Mouse (Mus musculus) spleen, postnatal 10 days (tissue): ENCODE data around the gene Parn.
"Not testable (repeated sequence)": the region's sequence is repeated elsewhere in the genome, so short reads cannot be mapped to it uniquely, and the experiment has no call there.

Experiments used
- DNase-seq, 2 experiments: peaks; one replicate each; pipeline ENCODE4 v3.0.0; 2021 to 2022; ENCODE audit warnings: low spot score in 2 of 2

The Parn gene

DNA sequence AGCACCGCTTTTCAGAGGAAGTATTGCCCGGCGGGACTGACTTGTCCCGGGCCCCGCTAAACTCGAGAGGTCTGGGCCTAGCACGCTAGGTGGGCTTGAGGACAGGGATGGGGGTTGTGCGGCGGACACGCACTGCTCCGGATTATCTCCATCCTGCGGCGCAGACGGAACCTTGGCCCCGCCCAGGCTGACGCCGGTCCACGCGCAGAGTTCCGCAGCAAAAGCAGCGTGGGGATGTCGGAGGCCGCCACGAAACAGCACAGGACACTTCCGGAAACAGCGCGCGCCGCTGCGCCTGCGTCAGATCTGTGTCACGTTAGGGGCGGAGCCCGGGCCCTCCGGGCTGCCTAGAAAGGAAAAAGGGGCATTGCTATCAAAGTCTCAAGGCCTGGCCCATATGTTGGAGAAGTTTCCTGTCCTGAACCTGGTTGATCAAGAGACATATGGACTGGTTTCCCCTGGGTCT, at the start of gene Parn:
TSS of gene Parn (minus strand) at position 293 of the 466 bp plus-strand sequence.
- DNase-seq, result peak; percentile 86 to 94

DNA sequence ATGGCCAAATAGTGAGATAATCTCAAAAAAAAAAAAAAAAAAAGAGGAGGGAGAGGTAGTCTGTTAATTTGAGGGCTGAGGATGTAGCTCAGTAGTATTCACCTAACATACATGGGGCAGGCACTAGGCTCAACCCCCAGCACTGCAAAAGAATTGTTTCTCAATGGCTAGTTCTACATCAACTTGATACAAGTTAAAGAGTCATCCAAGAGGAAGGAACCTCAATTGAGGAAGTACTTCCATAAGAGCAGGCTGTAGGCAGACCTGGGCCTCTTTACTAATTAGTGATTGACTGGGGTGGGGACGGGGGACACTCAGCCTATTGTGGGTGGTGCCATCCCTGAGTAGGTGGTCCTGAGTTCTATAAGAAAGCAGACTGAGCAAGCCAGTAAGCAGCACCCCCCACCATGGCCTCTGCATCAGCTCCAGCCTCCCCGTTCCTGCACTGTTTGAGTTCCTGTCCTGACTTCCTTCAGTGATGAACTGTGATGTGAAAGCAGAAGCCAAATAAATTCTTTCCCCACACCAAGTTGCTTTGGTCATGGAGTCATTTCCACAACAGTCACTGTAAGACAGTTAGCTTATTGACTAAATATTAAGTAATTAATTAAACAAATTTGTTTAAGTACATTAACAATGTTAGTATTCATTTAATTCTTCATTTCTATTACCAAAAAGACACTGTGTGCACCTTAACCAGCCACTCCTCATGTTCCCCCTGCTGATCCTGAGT, 49.0 kb upstream of the Parn start:
- DNase-seq, result no peak

DNA sequence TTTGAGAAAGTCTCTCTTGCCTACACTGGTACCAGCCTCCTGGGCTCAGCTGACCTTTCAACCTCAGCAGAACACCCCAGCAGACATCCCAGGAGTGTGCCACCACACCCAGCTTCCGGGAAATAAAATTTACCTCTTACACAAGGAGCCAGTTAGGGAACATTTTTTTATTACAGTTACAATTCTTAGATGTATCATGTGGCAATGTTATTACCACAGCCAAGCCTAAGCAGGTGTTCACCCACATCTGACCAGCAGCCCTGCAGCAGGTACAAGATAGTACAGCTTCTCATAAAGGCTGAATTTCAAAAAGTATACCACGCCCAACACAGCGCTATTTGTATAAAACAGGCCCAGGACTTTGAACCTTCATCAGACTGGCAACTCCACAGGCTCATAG, 46.9 kb upstream of the Parn start:
- DNase-seq, result no peak

DNA sequence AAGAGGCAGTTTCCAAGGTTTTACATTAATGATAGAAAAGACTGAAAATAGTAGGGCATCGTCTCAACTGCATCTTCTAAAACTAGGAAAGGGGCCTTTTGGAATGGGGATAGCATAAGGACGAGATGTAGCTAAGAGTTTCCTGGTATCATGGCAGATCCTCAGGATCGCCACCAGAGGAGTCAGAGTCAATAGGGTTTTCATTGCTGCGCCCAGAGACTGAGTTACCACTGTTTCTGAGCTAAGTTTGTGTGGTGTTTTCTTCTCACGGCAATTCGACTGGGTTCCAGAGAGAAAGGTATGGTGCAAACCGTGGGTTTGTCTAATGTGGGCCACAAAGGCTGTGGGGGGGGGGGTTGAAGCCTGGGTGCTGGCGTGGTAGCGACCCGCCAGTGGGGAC, 36.7 kb upstream of the Parn start:
- DNase-seq, result no peak

DNA sequence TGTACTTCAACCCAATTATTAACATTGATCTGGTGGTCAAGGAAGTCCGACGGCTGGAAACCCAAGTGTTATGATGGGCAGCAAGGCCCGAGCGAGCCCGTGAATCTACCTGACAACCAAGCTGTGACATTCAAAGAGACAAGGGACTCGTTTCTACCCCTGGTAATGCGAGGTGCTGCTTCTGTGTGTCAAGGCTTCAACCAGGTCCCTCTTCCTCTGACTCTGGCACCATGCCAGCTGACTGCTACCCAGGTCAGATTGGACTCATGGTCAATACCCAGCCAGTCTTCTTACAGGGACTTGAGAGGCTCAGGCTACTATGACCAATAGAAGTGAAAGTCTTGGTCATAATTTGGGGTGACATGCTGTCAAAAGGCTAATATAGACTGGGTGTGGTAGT, 34.2 kb upstream of the Parn start:
- DNase-seq, result no peak

DNA sequence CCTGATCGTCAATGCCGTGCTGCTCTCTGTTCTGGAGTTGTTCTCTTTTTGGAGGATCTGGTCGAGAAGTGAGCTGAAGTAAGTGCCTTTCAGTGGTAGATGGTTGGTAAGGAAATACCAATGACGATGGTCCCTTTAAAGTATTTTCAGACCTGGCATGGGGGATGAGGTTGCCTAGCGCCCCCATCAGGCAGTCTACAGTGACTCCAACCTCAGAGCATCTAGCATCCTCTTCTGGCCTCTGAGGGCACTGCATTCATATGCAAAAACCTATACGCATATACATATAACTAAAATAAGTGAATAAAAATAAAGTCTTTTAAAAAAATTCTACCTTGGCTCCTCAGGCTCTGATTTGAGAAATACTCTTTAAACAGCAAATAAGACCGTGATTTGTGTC, 31.0 kb upstream of the Parn start:
- DNase-seq, result no peak

DNA sequence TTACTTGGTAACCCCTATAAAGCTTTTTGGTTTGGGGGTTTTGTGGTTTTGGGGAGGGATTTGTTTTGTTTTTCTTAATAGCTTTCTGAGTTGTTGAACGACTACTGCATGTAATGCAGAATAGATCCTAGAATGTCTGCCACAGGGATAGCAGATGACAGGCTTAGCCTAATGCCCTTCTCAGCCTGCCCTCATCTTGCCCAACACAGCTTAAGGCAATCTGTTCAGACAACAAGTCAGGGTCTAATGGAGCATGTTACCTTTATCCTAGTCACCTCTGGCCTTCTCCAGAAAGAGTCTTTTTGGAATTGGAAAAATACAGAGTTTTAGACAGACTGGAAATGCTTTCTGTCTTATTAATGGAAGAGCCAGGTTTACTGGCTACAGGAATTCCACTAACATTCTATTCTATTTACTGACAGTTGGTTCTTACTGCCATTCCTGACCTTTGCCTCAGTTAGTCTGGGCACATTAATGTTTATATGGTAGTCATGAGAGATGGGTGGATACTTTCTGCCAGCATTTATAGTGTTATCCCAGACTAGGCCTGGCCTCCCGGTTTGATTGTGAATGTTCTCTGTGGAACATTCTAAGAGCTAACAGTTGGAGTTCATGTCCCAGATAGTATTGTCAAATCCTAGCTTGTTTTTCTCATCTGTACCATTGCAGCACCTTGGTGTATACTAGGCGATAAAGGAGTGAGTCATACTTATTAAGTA, 10.8 kb upstream of the Parn start:
- DNase-seq, result no peak

DNA sequence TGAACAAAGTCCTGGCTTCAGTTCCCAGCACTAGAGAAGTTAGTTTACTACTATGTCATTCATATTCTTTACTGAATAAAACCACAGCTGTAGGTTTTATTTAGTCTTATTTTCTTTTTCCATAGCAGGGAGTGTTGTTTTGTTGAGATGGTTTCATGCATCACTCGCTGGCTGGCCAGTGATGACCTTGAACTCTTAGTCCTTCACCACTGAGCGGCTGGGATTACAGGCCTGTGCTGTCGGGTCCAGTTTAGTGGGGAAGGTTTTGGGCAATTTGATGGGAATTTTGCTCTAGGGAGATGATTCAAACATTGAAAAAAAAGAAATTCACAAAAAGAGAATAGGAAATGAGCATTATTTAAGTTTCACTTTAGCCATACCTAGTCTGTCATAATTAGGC, 6.5 kb upstream of the Parn start:
- no peak for DNase-seq

DNA sequence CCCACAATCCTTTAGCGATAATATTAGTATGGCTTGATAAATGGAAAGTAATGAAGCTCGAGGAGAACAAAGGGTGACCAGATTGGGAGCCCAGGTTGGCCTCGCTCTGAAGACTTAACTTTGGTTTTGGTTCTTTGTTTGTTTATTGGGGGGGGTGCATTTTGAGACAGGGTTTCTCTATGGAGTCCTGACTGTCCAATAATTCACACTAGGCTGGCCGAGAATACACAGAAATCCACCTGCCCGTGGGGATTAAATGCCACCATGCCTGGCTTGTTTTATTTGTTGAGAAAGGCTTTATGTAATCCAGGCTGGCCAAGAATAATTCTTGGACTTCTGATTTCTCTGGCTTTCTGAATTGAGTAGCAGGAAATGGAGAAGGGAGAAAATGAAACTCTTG, 5.1 kb upstream of the Parn start:
- no peak for DNase-seq

DNA sequence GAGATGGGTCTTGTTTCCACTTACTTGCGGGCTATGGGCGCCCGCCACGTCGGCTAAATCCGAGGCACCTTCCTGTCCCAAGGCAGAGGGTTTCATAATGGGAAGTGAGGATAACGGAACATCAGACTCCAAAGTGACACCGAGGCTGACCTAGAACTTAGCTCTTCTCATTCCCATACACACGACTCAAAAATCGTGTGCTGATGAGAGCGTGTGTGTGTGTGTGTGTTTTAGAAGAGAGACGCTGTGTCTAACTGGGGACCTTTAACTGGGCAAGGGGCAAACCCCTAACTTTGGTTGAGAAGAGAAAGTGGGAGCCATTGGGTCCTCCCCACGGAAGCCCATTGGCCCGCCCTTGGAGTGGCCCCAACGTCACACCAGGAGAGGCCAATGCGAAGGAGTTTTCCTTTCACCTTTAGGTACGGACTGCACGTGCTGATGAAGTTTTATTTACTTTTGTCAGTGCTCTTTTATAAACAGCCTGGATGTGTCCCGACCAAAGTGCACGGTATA, 4.5 kb upstream of the Parn start:
- DNase-seq, result peak; percentile 45 to 78

DNA sequence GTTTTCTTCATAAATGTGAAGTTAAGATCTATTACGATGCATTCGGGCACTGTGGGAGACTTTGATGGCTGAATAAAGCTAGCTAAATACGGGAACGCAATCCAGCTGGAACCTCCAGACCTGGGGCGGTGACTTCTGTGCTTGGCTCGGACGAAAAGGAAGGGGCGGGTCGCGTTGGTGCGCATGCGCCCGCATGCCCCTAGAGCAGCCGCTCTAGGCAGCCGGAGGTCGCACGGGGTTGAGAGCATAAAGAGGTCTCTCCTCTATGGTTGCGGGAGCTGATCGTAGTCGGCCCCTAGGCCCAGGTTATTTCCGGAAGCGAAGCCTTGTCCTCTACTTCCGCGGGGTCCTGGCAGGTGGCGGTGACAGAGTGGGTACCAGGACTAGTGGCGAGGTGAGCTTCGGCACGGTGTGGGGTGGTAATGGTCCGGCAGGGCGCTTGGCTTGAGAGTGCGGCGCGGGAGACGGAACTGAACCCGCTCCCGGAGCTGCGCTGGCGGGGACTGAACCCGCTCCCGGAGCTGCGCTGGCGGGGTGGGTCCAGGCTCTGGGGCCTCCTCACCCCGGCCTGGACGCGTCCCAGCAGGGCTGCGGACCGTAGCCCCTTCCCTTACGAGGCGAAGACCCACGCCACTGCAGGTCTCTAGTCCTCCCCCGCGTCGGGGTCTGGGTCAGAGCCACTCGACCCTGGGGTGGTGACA, 3.9 kb upstream of the Parn start, which contains the start of the genes Bfar and 3110001I22Rik:
TSS of gene Bfar (plus strand) at position 174 of the 701 bp plus-strand sequence.
TSS of gene 3110001I22Rik (plus strand) at position 245 of the 701 bp plus-strand sequence.
- peak; percentile 77 to 91 for DNase-seq

DNA sequence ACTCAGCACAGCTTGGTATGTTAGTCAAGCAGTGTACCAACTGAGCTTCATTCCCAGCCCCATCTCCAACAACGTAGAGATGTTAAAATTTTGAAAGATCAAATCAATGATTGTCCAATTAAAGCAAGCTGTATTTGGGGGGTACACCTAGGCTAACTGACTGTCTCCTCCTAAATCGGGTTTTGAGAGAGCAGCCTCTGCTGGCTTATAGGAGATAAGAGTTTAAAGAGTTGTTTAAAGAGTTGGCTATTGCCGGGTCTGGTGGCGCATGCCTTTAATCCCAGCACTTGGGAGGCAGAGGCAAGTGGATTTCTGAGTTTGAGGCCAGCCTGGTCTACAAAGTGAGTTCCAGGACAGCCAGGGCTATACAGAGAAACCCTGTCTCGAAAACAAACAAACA, 2.9 kb upstream of the Parn start:
- peak in 1 of 2 experiments; percentile 11 for DNase-seq

DNA sequence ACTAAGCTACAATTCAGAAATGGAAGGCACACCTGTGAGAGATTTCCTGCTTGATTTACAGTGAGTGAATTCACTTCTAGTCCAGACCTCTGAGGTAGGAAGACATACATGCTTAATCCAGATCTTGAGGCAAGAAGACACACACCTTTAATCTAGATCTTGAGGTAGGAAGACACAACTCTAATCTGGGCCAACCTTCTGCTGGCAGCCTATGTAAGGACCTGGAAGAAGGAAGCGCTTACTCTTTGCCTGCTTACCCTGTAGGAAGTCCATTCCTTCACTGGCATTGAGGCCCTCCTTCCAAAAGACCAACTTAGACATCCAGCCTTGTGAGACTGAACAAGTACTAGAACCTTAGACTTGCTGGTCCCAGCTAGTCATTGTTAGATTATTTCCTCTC, 1.3 kb upstream of the Parn start:
- DNase-seq, result no peak

DNA sequence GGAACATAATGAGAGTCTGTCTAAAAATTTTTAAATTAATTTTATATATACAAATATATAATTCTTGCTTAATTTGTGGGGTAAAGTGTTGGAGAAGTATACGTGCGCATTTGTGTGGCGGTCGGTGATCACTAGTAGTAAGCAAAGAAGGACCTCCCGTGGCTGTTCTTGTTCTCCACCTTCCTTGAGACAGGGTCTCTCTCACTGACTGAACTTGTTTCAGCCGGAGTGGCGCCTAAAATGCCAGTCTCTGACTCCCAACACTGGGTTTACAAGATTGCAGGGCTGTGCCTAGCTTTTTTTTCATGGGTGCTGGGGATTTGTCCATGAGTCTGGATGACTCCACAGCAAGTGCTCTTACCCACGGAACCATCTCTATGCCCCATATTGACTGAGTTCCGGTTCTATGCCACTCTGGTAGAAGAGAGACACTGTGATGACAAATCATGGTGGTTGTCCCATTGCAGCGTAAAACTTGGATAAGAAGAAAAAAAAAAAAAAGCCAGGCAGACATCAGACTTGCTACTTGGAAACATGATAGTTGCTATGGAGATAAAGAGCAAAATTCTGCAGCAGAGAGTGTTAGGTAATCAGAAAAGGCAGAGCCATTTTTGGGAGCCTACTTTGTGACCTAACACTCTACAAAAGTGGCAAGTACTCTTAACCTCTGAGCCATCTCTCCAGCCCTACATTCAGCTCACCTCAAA, 585 bp upstream of the Parn start:
- DNase-seq, result peak in 1 of 2 experiments; percentile 15

DNA sequence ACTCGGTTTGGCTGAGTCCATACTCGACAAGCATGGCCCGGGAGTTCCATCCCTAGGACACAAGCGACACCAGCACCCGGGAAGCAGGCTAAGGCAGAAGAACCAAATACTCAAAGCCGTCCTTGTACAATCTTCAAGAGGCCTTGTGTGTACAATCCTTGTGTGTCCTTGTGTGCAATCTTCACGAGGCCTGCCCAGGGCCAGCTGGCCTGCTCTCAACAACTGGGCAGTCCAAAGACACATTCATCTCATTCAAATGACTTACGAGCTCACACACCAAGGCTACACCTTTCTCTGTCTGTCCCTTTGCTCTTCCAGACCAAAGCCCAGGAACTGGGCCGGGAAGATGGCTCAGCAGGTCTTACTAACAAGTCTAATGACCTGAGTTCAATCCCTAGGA, 7.2 kb downstream of the Parn start:
- no peak for DNase-seq

DNA sequence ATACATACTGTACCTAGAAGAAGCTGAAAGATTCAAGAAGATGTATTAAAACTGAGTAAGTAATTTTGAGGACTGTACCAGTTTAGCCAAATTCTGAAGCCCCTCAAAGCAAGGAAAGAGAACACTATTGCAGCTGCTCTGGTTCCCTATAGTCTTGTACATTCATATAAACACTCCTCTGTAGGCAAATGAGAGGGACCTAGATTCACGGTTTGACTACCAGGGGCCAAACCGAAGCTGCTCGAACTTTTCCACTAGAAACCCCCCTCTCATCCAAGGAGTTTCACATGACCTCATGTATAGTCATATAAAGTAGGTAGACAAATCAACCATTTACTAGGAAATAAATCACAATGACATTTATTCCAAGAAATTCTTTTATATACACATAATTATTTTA, 9.1 kb downstream of the Parn start:
- no peak for DNase-seq

DNA sequence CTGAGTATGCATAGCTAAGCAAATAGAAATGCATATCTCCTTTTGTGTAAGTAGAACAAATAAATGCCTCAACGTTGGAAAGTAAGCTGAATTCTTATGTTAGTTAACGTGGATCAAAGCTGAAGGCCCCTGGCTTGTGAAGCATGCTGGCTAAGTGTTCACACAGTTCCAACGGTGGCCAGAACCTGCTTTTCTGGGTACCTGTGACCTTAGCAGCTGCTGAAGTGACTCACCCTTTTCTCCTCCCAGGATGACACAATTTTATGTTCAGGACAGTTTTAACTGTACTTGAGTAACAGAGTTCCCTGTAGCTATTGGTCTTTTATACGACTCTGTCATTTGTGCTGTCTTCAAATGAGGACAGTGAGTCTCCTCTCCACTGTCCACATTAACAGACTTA, 22.0 kb downstream of the Parn start:
- no peak for DNase-seq

DNA sequence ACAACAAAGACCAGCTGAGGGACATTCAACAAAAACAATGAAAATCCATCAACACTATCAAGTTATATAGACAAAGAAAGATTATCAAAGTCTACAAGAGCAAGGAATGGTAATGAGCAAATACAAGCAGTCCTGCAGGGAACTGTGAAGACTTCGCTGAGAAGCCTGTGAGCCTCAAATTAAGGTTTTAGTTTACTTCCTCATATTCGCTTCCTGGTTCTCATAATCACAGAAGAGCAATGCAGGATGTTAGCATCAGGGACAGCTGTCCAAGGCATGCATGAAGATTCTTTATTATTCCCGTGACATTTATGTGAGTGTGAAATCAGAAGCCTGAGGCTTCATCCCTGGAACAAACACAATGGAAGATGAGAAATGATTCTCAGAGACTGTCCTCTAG, 23.5 kb downstream of the Parn start:
- DNase-seq, result no peak

DNA sequence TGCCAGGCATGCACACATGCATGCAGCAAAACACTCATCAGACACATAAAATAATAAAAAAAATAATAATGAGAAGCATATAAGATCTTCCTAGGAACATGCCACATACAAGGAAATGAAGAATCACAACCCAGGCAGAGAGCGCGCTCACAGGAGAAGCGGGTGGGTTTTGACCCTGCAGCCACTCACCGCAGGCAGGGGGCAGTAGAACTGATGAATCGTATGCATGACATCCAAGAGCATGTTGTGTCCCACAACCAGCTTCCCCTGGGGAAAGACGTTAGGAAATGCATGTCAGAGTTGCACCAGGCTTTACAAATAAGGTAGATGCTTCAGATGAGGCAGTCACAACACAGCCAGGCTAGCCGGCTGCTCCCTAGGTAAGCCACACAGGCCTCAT, 27.9 kb downstream of the Parn start:
- DNase-seq, result peak in 1 of 2 experiments; percentile 43

DNA sequence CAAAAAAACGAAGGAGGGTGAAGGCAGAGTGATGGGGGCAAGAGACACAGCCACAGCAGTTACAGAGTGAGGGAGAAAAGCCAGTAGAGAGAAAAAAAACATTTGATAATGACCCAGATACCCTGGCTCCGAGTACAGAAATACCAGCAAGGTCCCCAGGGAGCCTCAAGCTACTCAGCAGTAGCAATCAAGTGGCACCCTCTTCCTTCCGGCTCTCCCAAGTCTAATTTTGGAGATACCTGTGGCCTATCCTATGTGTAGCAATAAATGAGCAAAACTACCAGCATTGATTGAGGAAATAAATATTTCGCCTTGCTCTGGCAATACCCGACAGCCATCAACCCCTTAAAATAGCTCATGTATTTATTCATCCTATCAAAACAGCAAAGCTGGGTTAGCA, 28.5 kb downstream of the Parn start:
- peak in 1 of 2 experiments; percentile 18 for DNase-seq

DNA sequence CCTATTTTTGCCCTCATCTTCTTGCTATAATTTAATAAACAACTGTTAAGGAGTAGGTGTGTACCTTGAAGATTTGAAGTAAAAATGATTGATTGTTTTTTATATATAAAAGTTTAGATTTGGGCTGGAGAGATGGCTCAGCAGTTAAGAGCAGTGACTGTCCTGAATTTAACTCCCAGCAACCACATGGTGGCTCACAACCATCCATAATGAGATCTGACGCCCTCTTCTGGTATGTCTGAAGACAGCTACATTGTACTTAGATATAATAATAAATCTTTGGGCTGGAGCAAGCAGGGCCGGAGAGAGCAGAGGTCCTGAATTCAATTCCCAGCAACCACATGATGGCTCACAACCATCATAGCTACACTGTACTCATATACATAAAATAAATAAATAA, 29.8 kb downstream of the Parn start:
- DNase-seq, result not testable (repeated sequence)

DNA sequence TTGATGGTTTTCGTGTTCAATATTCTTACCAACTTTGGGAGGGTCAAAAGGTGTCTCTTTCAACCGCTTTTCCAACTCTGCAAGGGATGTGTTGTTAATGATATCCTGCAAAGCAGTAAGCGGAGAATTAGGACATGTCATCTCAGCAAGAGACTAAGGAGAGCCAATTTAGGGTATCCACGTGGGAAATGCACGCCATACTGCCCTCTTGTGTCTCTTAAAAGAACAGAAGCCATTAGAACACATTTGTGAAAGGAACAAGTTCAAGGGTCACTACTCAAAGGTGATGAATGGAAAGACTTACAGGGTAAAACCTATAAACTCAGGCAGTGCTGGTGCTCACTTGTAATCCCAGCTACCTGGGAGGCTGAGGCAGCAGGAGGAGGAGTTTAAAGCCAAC, 39.6 kb downstream of the Parn start:
- DNase-seq, result no peak
